Mouse (Mus musculus) hindlimb bud, embryonic 11.5 days (tissue): ENCODE measurements at regions not wholly inside any gene's neighbourhood (a gene's known extent, or its start where the extent isn't known, plus 50 kb on each side); places are given as distances from the start of the nearest gene placed in this dataset.

Experiments used
- DNase-seq: peaks from one replicate; pipeline ENCODE4 v3.0.0-alpha.2; 2012; ENCODE audit warnings: low read depth, low spot score; ENCODE audit errors: extremely low spot score

GRCm38 (mm10) chr4:29525769-29526658 is 713.1 kb downstream of the Epha7 start:
- DNase-seq: no peak
